Mouse (Mus musculus) spleen, adult 2 months (tissue): ENCODE data around the gene Mfsd4b1.

ENCODE experiments used
- CTCF ChIP-seq: fragments of 200-500 bp; IDR thresholded peaks from 2 replicates; pipeline ENCODE4 v1.5.1; 2011; ENCODE audit warnings: mild to moderate bottlenecking, inconsistent platforms; ENCODE audit not compliant: insufficient read depth, insufficient read length, insufficient replicate concordance; ENCODE audit errors: extremely low read depth
- POLR2A ChIP-seq: fragments of 200-500 bp; IDR thresholded peaks from 2 replicates; pipeline ENCODE4 v1.6.1; 2011; ENCODE audit warnings: low read depth, low read length, inconsistent platforms

- no peak for TF ChIP-seq CTCF
- no peak for TF ChIP-seq POLR2A
Measured at GRCm38 (mm10) chr10:40034956-40035355, 9.9 kb upstream of the Mfsd4b1 start.
